Mouse (Mus musculus) testis, postnatal 14 days (tissue): ENCODE results near the gene Smarca4.

Experiments
- DNase-seq: peaks from one replicate; pipeline ENCODE4 v3.0.0; 2021; ENCODE audit warnings: low spot score

Smarca4 gene

DNA sequence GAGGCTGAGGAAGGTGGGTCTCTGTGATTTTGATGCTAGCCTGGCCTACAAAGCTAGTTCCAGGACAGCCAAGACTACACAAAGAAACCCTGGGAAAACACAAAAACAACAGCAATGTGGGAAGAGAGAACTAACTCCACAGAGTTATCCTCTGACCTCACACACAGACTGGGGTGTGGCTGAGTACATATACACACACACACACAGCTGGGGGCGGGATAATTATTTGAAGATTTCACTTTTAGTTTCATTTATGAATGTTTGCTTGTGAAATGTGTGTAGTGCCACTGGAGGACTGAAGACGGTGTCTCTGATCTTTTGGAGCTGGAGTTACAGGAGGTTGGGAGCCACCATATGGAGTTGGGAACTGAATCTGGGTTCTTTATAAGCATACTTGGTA is 14.9 kb upstream of the Smarca4 start:
- DNase-seq = no peak

DNA sequence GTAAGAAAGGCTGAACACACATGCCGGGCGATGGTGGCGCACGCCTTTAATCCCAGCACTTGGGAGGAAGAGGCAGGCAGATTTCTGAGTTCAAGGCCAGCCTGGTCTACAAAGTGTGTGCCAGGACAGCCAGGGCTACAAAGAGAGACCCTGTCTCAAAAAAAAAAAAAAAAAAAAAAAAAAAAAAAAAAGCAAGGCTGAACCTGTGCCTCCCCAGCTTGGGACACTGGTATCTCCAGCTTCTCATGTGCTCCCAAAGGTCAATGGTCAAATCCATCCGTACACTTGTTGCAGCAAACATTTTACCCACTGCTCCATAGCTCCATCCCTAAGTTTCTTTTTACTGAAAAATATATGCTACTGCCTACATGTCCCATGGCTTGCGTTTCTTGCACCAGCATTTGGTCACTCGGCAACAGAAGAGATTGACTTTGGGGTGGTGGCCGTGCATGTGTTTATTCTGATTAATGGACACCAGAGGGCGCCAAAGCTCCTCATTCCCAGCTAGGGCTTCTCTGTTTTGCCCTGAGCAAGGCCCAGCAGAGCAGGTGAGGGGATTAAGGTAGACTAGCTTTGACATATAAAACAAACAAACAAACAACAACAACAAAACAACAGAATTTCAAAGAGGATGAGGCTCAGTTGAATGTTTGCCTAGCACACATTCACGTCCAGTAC is 14.1 kb upstream of the Smarca4 start:
- no peak for DNase-seq

DNA sequence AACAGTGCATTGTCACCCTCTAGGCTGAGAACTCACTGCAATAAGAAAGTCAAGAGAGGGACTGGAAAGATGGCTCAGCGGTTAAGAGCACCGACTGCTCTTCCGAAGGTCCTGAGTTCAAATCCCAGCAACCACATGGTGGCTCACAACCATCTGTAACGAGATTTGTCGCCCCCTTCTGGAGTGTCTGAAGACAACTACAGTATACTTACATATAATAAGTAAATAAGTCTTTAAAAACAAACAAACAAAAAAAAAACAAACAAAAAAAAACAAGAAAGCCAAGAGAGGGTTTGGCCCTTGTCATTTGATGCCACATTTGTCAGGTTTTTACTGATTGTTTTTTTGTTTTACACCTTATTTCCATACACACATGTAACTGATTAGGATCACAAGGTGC is 11.8 kb upstream of the Smarca4 start:
- DNase-seq = no peak

DNA sequence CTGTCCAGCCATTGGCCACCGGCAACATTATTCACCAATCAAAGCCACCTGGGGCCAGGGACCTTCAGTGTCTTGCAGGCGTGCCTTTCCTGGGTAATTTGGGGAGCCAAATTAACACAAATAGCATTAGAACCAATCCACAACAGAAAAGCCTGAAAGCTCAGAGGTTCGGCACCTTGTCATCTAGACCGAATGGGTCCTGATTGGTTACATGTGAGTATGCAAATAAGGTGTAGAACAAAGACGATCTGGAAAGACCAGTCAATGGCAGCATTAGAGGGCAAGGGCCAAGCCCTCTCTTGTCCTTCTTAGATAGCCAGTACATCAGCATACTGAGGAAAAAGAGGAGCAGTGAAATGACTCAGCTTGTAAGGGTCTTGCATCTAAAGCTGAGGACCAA is 10.1 kb upstream of the Smarca4 start:
- no peak for DNase-seq

DNA sequence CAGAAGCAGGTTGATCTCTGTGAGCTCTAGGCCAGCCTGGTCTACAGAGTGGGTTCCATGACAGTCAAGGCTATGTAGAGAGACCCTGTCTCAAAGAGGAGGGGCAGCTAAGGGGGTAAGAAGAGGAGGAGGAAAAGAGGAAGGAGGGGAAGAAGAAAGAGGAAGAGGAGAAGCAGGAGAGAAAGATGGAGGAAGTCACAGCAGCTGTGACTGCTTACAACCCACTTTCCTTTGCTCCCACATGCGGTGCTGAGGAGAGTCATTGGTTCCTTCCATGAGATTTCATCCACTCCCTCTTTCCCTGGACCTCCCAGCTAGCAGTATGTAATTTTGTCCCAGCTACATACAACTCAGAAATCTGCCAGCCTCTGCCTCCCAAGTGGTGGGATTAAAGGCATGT is 9.3 kb upstream of the Smarca4 start:
- no peak for DNase-seq

DNA sequence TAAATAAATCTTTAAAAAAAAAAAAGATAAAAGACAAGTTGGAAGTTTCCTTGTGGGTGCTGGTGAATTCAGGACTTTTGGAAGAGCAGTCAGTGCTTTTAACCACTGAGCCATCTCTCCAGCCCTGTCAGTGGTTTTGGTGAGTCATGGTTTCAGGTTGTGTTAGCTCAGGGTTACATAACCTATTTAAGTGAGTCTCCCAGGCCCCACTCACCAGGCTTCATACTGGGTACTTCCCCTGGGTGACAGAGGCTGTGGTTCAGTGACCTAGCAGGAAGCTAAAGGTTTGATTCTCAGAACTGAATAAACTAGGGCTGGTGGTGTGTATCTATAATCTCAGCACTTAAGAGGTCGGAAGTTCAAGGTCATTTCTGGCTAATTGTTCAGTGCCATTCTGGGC is 6.1 kb upstream of the Smarca4 start:
- no peak for DNase-seq

DNA sequence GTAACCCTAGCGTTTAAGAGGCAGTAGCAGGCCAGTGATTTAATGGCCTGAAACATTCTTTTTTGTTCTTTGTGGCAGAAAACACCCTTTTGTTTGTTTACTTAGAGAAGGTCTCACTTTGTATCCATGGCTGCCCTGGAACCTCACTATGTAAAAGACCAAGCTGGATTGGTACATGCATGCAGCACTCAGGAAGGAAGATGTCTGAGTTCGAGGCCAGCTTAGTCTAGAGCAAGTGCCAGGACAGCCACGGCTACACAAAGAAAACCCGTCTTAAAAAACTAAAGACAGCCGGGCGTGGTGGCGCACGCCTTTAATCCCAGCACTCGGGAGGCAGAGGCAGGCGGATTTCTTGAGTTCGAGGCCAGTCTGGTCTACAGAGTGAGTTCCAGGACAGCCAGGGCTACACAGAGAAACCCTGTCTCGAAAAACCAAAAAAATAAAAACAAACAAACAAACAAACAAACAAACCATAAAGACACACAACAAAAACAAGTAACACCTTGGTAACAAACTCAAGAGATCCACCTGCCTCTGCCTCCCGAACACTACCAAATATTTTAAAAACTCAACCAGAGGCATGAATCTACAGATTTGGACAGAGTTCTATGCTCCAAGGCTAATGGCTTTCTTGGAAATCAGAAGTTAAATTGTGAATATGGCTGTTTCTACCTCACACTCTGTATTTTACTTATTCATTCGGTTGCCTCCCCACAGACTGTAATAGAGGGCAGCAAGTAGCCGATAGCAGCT is 929 bp upstream of the Smarca4 start:
- no peak for DNase-seq

DNA sequence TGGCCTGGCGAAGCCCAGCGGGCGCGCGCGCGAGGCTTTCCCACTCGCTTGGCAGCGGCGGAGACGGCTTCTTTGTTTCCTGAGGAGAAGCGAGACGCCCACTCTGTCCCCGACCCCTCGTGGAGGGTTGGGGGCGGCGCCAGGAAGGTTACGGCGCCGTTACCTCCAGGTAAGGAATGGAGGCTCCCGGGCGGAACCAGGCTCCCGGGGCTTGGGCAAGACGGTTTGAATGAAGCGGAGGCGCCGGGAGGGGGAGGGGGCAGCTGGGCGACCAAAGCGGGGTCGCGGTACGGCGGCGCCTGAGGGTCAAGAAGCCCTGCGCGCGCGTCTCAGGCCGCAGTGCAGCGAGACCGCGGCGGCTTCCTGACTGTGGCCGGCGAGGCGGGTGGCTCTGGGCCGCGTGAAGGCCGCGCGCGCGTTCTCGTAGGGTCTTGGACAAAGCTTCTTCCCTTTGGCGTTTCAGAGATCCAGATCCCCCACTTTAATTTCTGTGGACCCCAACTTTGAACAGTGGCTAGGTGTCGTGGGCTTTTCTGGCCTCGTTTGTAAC is 338 bp downstream of the Smarca4 start:
- DNase-seq = peak; percentile 94

DNA sequence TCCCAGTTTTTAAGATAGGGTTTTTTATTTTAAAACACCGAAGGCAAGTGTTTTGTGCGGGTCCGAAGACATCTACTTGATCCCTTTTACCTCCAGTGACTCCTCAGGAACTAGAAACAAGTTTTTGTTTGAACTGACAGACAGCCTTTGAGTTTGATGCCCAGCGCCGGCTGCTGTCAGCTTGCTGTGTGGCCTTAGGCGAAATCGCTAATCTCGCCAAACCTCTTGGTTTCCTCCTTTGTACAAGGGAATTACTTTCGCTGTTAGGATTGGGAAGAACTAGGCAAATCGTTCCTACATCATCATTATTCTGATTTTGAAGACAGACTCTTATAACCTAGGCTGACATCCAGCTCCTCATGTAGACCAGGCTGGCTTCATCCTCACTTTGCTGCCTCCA is 1.1 kb downstream of the Smarca4 start:
- peak; percentile 41 for DNase-seq

- no peak for DNase-seq
These were observed 4.3 kb downstream of the Smarca4 start for GRCm38 (mm10) chr9:21620229-21620628.

GRCm38 (mm10) chr9:21622676-21623075 is 6.7 kb downstream of the Smarca4 start:
- no peak for DNase-seq

- no peak for DNase-seq
These were observed 9.7 kb downstream of the Smarca4 start for GRCm38 (mm10) chr9:21625342-21626339.

DNA sequence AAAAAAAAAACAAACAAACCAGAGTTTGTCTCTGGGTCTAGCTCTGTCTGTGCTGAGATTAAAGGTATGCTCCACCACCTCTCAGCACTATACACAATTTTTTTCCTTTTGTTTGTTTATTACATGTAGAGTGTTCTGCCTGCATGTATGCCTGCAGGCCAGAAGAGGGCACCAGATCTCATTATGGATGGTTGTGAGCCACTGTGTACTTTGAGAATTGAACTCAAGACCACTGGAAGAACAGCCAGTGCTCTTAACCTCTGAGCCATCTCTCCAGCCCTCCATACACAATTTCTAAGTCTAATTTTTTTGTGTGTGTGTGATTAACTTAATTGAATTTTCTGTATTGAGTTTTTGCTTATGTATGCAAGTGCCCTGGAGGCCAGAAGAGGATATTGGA is 10.6 kb downstream of the Smarca4 start:
- DNase-seq = no peak

- no peak for DNase-seq
These were observed 11.3 kb downstream of the Smarca4 start for GRCm38 (mm10) chr9:21627145-21627795.

- DNase-seq = no peak
These were observed 14.7 kb downstream of the Smarca4 start for GRCm38 (mm10) chr9:21630673-21631072.

DNA sequence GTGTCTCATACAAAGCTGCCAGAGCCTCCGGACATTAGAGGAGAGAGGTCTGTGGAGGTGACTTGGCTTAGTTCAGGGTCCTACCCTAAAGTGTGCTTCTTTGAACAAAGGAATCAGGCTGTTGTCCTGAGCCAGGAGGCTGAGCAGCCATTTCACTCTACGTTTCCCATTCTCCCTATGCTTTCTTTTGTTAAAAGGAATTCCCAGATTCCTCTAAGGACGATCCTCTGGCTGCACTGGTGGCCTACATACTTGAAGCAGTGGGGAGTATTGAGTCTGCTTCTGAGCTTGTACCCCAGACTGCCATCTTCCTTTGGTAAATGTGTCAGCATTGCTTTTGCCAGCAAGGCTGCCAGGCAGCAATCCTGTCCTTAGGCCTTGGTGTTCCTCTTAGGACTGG is 17.1 kb downstream of the Smarca4 start:
- no peak for DNase-seq

DNA sequence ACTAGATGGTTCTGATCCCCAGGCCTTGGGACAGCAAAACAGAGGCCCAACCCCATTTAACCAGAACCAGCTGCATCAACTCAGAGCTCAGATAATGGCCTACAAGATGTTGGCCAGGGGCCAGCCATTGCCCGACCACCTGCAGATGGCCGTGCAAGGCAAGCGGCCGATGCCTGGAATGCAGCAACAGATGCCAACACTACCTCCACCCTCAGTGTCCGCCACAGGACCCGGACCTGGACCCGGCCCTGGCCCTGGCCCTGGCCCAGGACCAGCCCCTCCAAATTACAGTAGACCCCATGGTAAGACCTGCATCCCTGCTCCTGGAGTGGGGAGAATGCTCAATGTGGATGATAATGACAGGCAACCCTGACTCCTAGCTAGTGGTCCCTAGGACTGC is 19.7 kb downstream of the Smarca4 start:
- no peak for DNase-seq

DNA sequence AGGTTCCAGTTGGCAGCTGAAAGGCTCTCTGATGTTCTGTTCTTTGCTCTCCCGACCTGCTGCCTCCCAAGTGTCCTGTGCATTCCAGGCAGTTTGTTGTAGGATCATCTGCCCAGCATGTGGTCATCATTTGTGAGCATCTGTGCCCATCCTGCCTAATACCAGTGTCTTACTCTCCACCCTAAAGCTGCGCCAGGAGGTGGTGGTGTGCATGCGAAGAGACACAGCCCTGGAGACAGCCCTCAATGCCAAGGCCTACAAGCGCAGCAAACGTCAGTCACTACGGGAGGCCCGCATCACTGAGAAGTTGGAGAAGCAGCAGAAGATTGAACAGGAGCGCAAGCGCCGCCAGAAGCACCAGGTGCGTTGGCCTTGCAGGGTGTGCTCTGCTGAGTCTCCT is 23.1 kb downstream of the Smarca4 start:
- DNase-seq = no peak

- DNase-seq = no peak
These were observed 30.4 kb downstream of the Smarca4 start for GRCm38 (mm10) chr9:21646366-21646765.

DNA sequence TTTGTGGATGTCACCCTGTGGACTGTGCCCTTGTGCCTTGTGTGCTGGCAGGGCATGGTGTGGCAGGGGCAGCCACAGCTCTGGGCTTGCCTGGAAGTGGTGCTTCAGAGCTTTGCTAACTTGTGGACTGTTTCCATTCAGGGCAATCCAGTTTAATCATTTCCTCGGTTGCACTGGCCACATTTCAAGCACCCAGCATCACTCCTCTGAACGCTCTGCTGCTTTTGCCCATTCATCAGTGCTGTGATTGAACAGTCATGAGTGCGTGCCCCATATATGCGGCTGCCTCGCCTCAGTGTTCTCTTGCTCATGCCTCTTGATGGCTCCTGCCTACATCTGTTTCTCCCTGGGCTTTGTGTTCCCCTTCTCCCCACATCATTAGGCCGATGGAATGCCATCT is 31.8 kb downstream of the Smarca4 start:
- no peak for DNase-seq

DNA sequence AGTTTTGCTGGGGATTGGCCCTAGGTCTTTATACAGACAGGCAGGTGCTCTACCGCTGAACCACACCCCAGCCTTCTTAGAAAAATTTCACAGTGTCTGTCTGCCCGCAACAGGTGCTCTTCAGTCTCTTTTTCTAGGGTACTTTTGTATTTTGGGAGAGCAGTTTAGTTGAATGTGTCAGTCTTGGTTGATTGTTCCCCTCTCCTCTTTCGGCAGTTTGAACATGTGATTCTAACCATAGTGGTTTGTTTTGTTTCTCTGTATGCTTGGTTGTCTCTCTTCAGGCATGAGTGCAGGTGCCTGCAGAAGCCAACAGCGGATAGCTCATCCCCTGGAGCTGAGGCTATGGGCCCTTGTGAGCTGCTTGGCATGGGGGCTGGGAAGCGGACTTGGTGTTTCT is 36.3 kb downstream of the Smarca4 start:
- no peak for DNase-seq

GRCm38 (mm10) chr9:21653253-21653652 is 37.3 kb downstream of the Smarca4 start:
- no peak for DNase-seq
